Mouse (Mus musculus): Measurements from ENCODE around the gene Kif14. TPM values are rescaled to one million over a fixed set of nuclear protein-coding genes. Genes with fewer than 3 reads are reported as not detected.
"Not testable (repeated sequence)": the region's sequence is repeated elsewhere in the genome, so short reads cannot be mapped to it uniquely, and the experiment has no call there.

The Kif14 gene
- polyA plus RNA-seq, 1 experiment from 2014 or later = 0.54 TPM

DNA sequence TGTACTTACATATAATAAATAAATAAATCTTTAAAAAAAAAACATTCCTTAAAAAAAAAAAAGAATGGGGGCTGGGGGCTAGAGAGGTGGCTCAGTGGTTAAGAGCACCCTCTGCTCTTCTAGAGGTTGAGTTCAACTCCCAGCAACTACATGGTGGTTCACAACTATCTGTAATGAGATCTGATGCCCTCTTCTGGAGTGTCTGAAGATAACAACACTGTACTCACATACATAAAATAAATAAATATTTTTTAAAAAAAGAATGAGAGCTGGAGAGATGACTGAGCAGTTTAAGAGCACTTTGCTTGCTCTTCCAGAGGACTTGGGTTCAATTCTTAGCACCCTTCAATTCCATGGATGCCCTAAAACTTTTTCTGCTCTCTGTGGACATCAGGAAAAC is 975 bp upstream of the Kif14 start:
- ATAC-seq (no peak), DNase-seq (ENCODE audit: low spot score) (peak; percentile 36)
- no peak for TF ChIP-seq EP300 (IDR thresholded peaks at IDR 0.05)
- TF ChIP-seq CTCF (IDR thresholded peaks at IDR 0.05) = no peak; the same call in 1 of the 2 replicates
- H3K9ac ChIP-seq (replicated peaks; ENCODE audit: low read depth) = no peak overlapping the region
- H3K4me3 ChIP-seq (ENCODE audit: low read depth, low read length) = no peak overlapping the region
- no peak overlapping the region for H3K4me2 ChIP-seq (replicated peaks; ENCODE audit: low read depth, low read length)
- H3K9me3 ChIP-seq (ENCODE audit: low read length) = no peaks in the 10 kb centered on the region
- peaks cover 7% of the 10 kb centered on the region; the same call in 1 of the 2 replicates for H3K4me1 ChIP-seq (ENCODE audit: insufficient read depth, low read depth, low read length)
- H3K27ac ChIP-seq (ENCODE audit: low read length) = no peak overlapping the region
- H3K27me3 ChIP-seq (replicated peaks; ENCODE audit: insufficient read depth, low read length) = no peaks in the 10 kb centered on the region
- no peaks in the 10 kb centered on the region for H3K36me3 ChIP-seq (ENCODE audit: insufficient read depth, low read length)

DNA sequence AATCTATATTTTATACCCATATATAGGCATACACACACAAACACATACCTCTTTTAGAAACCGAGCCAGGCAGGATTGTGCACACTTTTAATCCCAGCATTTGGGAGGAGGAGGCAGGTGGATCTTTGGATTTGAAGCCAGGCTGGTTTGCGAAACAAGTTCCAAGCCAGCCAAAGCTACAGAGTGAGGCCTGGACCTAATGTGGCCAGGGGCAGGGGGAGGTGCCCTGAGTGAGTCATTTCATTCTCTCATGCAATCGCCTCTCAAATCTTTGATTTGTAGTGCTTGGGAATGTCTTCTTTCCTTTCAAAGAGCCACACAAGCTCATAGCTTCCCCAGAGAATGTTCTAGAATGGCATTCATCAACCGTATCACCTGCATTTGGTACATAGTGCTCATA is 3.3 kb downstream of the Kif14 start:
- Histone ChIP-seq H3K4me1 (ENCODE audit: insufficient read depth, low read depth, low read length) (peaks cover 7% of the 10 kb centered on the region; the same call in 1 of the 2 replicates), H3K36me3 (ENCODE audit: insufficient read depth, low read length) (no peaks in the 10 kb centered on the region), H3K27ac (ENCODE audit: low read length) (no peak overlapping the region), H3K4me3 (ENCODE audit: low read depth, low read length) (no peak overlapping the region), H3K27me3 (replicated peaks; ENCODE audit: insufficient read depth, low read length) (no peaks in the 10 kb centered on the region), H3K4me2 (replicated peaks; ENCODE audit: low read depth, low read length) (no peak overlapping the region), H3K9me3 (ENCODE audit: low read length) (no peaks in the 10 kb centered on the region), H3K9ac (replicated peaks; ENCODE audit: low read depth) (no peak overlapping the region)
- TF ChIP-seq EP300 (IDR thresholded peaks at IDR 0.05) (no peak), CTCF (IDR thresholded peaks at IDR 0.05) (no peak)
- 83% methylated on average over 4 of the region's 4 CpGs for WGBS
- ATAC-seq (no peak), DNase-seq (ENCODE audit: low spot score) (no peak)

DNA sequence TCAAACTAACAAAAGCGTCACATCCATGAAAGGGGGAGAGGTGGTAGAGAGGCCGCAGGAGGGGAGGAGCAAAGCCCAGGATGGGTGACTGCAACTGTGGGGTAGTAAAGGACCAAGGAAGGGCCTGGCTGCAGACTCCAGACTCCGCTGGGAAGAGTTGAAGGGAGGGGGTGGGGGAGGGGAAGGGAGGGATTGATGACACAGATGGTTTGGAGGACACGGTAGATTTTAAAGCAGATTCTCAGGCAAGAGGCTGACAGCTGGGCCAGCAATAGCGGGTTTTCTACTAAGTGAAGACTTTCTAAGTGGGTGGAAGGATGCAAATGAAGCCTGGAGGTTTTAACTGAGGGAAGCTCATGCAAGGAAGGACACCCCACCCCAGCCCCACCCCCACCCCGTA is 4.3 kb downstream of the Kif14 start:
- 38% methylated on average over 6 of the region's 6 CpGs for WGBS
- no peak overlapping the region for H3K9ac ChIP-seq (replicated peaks; ENCODE audit: low read depth)
- TF ChIP-seq CTCF (IDR thresholded peaks at IDR 0.05) = no peak
- TF ChIP-seq EP300 (IDR thresholded peaks at IDR 0.05) = no peak
- no peaks in the 10 kb centered on the region for H3K9me3 ChIP-seq (ENCODE audit: low read length)
- peaks cover 7% of the 10 kb centered on the region; the same call in 1 of the 2 replicates for H3K4me1 ChIP-seq (ENCODE audit: insufficient read depth, low read depth, low read length)
- ATAC-seq (no peak), DNase-seq (ENCODE audit: low spot score) (no peak)
- H3K4me3 ChIP-seq (ENCODE audit: low read depth, low read length) = no peak overlapping the region
- H3K27me3 ChIP-seq (replicated peaks; ENCODE audit: insufficient read depth, low read length) = no peaks in the 10 kb centered on the region
- H3K36me3 ChIP-seq (ENCODE audit: insufficient read depth, low read length) = no peaks in the 10 kb centered on the region
- no peak overlapping the region for H3K4me2 ChIP-seq (replicated peaks; ENCODE audit: low read depth, low read length)
- H3K27ac ChIP-seq (ENCODE audit: low read length) = no peak overlapping the region

DNA sequence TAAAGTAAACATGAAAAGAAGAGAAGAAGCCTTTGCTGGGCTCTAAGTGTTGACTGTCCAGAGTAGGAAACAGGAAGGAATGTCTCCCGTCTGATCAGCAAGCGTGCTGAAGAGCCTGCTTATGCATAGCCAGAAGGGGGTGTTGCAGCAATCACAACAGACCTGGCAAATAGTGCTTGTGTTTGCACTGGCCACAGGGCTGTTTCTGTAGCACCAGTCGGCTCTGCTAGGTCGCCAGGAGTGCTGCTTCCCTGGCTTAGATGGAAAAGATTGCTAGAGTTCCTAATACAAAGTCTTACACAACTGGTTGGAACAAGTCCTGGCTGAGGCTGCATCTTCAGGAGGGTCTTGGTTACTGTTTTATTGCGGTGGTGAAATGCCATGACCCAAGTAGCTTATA is 25.5 kb downstream of the Kif14 start:
- peak; percentile 52 for TF ChIP-seq CTCF (IDR thresholded peaks at IDR 0.05)
- TF ChIP-seq EP300 (IDR thresholded peaks at IDR 0.05) = no peak
- Histone ChIP-seq H3K27me3 (replicated peaks; ENCODE audit: insufficient read depth, low read length) (no peaks in the 10 kb centered on the region), H3K4me3 (ENCODE audit: low read depth, low read length) (no peak overlapping the region), H3K36me3 (ENCODE audit: insufficient read depth, low read length) (no peaks in the 10 kb centered on the region), H3K9me3 (ENCODE audit: low read length) (no peaks in the 10 kb centered on the region), H3K4me1 (ENCODE audit: insufficient read depth, low read depth, low read length) (no peaks in the 10 kb centered on the region), H3K9ac (replicated peaks; ENCODE audit: low read depth) (no peak overlapping the region), H3K4me2 (replicated peaks; ENCODE audit: low read depth, low read length) (no peak overlapping the region), H3K27ac (ENCODE audit: low read length) (peak overlapping the region; percentile 55; the same call in 1 of the 2 replicates)
- DNase-seq (ENCODE audit: low spot score) (peak; percentile 58), ATAC-seq (peak; percentile 81)
- WGBS = 39% methylated on average over 5 of the region's 5 CpGs

DNA sequence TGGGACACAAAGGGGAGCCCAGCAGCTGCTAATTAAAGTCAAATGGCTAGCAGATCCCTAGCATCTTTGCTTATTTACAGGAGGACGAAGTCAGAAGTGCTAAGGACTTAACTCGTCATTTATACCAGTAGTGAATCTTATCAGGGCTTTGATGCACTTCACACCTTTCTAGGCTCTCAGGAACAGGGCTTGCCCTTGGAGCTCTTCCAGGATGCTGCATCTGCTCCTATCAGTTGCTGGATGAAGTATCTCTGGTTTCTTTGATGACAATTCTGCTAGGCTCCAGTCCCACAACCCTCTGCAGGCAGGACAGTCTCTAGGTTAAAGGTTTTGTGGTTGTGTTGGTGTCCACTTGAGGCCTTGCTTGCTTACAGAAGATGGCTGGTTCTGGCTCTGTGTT is 26.1 kb downstream of the Kif14 start:
- no peaks in the 10 kb centered on the region for H3K36me3 ChIP-seq (ENCODE audit: insufficient read depth, low read length)
- H3K27ac ChIP-seq (ENCODE audit: low read length) = no peak overlapping the region
- H3K4me1 ChIP-seq (ENCODE audit: insufficient read depth, low read depth, low read length) = no peaks in the 10 kb centered on the region
- ATAC-seq (no peak), DNase-seq (ENCODE audit: low spot score) (no peak)
- no peak overlapping the region for H3K9ac ChIP-seq (replicated peaks; ENCODE audit: low read depth)
- TF ChIP-seq EP300 (IDR thresholded peaks at IDR 0.05) = no peak
- no peak for TF ChIP-seq CTCF (IDR thresholded peaks at IDR 0.05)
- H3K4me2 ChIP-seq (replicated peaks; ENCODE audit: low read depth, low read length) = no peak overlapping the region
- WGBS = 62% methylated on average over 2 of the region's 2 CpGs
- no peaks in the 10 kb centered on the region for H3K27me3 ChIP-seq (replicated peaks; ENCODE audit: insufficient read depth, low read length)
- H3K9me3 ChIP-seq (ENCODE audit: low read length) = no peaks in the 10 kb centered on the region
- H3K4me3 ChIP-seq (ENCODE audit: low read depth, low read length) = no peak overlapping the region

DNA sequence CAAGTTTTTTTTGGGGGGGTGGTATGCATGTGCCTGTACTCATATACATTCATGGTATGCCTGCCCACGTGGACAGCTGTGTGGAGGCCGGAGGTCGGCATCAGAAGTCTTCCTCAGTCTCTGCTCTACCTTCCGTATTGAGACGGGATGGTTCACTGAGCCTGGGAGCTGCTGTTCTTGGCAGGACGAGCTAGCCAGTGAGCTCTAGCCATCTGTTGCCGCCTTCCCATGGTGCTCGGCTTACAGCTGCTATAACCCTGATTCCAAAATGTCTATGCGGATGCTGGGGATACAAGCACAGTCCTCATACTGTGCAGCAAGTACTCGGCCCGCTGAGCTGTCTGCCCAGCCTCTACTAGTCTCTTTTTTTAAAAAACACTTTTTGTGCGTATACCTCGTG is 33.2 kb downstream of the Kif14 start:
- no peaks in the 10 kb centered on the region for H3K36me3 ChIP-seq (ENCODE audit: insufficient read depth, low read length)
- no peaks in the 10 kb centered on the region for H3K27me3 ChIP-seq (replicated peaks; ENCODE audit: insufficient read depth, low read length)
- H3K9me3 ChIP-seq (ENCODE audit: low read length) = no peaks in the 10 kb centered on the region
- H3K4me1 ChIP-seq (ENCODE audit: insufficient read depth, low read depth, low read length) = no peaks in the 10 kb centered on the region
- TF ChIP-seq CTCF (IDR thresholded peaks at IDR 0.05) (no peak), EP300 (IDR thresholded peaks at IDR 0.05) (no peak)
- H3K4me3 ChIP-seq (ENCODE audit: low read depth, low read length) = no peak overlapping the region
- H3K9ac ChIP-seq (replicated peaks; ENCODE audit: low read depth) = no peak overlapping the region
- ATAC-seq (no peak), DNase-seq (ENCODE audit: low spot score) (no peak)
- H3K27ac ChIP-seq (ENCODE audit: low read length) = no peak overlapping the region
- no peak overlapping the region for H3K4me2 ChIP-seq (replicated peaks; ENCODE audit: low read depth, low read length)
- 90% methylated on average over 13 of the region's 13 CpGs for WGBS

DNA sequence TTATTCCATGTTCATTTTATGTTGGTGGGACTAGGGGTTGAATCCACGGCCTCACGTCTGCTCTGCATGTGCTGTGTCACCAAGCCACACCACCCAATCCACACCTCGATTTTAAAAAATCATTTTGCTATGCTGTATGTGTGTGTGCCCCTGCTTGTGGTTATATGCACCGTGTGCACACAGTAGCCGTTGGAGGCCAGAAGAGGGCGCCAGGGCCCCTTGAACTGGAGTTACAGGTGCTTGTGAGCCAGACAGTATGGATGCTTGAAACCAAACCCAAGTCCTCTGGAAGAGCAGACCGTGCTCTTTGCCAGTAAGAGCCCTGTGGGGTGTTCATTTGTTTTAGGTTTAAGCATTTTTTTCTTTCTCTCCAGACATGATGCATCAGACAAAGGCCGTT is 36.8 kb downstream of the Kif14 start:
- Histone ChIP-seq H3K4me2 (replicated peaks; ENCODE audit: low read depth, low read length) (no peak overlapping the region), H3K27me3 (replicated peaks; ENCODE audit: insufficient read depth, low read length) (no peaks in the 10 kb centered on the region), H3K4me3 (ENCODE audit: low read depth, low read length) (no peak overlapping the region), H3K9ac (replicated peaks; ENCODE audit: low read depth) (no peak overlapping the region), H3K9me3 (ENCODE audit: low read length) (no peaks in the 10 kb centered on the region), H3K36me3 (ENCODE audit: insufficient read depth, low read length) (no peaks in the 10 kb centered on the region), H3K4me1 (ENCODE audit: insufficient read depth, low read depth, low read length) (no peaks in the 10 kb centered on the region), H3K27ac (ENCODE audit: low read length) (no peak overlapping the region)
- ATAC-seq (no peak), DNase-seq (ENCODE audit: low spot score) (no peak)
- no peak for TF ChIP-seq EP300 (IDR thresholded peaks at IDR 0.05)
- WGBS = 98% methylated on average over 8 of the region's 8 CpGs

DNA sequence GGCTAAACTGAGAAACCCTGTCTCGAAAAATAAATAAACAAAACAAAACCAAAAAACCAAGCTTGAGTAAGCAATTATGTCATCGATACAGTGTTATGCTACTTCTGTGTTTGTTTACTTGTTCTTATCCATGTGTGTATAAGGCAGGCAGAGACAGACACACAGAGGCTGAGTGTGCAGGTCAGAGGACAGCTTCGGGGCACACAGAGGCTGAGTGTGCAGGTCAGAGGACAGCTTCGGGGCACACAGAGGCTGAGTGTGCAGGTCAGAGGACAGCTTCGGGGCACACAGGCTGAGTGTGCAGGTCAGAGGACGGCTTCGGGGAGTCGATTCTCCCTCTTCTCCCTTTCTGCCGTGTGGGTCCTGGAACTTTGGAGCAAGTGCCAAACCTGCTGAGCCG is 40.1 kb downstream of the Kif14 start:
- H3K9me3 ChIP-seq (ENCODE audit: low read length); H3K36me3 ChIP-seq (ENCODE audit: insufficient read depth, low read length); H3K4me3 ChIP-seq (ENCODE audit: low read depth, low read length); DNase-seq (ENCODE audit: low spot score); H3K4me2 ChIP-seq (replicated peaks; ENCODE audit: low read depth, low read length); H3K4me1 ChIP-seq (ENCODE audit: insufficient read depth, low read depth, low read length); H3K27ac ChIP-seq (ENCODE audit: low read length); H3K9ac ChIP-seq (replicated peaks; ENCODE audit: low read depth); H3K27me3 ChIP-seq (replicated peaks; ENCODE audit: insufficient read depth, low read length); ATAC-seq: not testable (repeated sequence)
- 57% methylated on average over 10 of the region's 10 CpGs for WGBS

Measured in lung, postnatal 0 days (tissue).